Mouse (Mus musculus) lung, embryonic 15.5 days (tissue): ENCODE results near the gene Hist1h2bf. TPM values are rescaled to one million over a fixed set of nuclear protein-coding genes. Genes with fewer than 3 reads are reported as not detected.
"Not testable (repeated sequence)": the region's sequence is repeated elsewhere in the genome, so short reads cannot be mapped to it uniquely, and the experiment has no call there.

Source experiments
- ATAC-seq: fragments of 200-750 bp; cut with Nextera tagmentation; 2 replicates; pipeline ENCODE4 v1.8.0; 2017; ENCODE audit warnings: moderate number of reproducible peaks, borderline replicate concordance; ENCODE audit not compliant: low FRiP score, low TSS enrichment; ENCODE audit errors: extremely low read depth
- H3K27ac ChIP-seq: fragments of 300-500 bp; sonication (generic); 2 replicates; pipeline ENCODE4 v1.5.1; 2015; ENCODE audit warnings: moderate library complexity, mild to moderate bottlenecking, inconsistent platforms
- H3K27me3 ChIP-seq: fragments of 300-500 bp; sonication (generic); 2 replicates; pipeline ENCODE4 v1.6.1; 2015; ENCODE audit warnings: inconsistent platforms
- H3K36me3 ChIP-seq: fragments of 300-500 bp; sonication (generic); 2 replicates; pipeline ENCODE4 v1.6.1; 2015; ENCODE audit warnings: inconsistent platforms
- H3K4me1 ChIP-seq: fragments of 300-500 bp; sonication (generic); 2 replicates; pipeline ENCODE4 v1.6.1; 2015; ENCODE audit warnings: inconsistent platforms
- H3K4me2 ChIP-seq: fragments of 300-500 bp; sonication (generic); 2 replicates; pipeline ENCODE4 v1.6.1; 2015; ENCODE audit warnings: inconsistent platforms, mild to moderate bottlenecking, moderate library complexity
- H3K4me3 ChIP-seq: fragments of 300-500 bp; sonication (generic); 2 replicates; pipeline ENCODE4 v1.5.1; 2015; ENCODE audit warnings: mild to moderate bottlenecking, inconsistent platforms
- H3K9ac ChIP-seq: fragments of 300-500 bp; sonication (generic); 2 replicates; pipeline ENCODE4 v1.6.1; 2015; ENCODE audit warnings: inconsistent platforms
- H3K9me3 ChIP-seq: fragments of 300-500 bp; sonication (generic); 2 replicates; pipeline ENCODE4 v1.6.1; 2016; ENCODE audit warnings: inconsistent platforms
- WGBS: fragments of 180-500 bp; shearing (Covaris S2); methylation state at CpG from one replicate; pipeline ENCODE4 v1.1.7; 2015; 5-methylcytosine and 5-hydroxymethylcytosine counted together
- polyA plus RNA-seq: library from polyadenylated mRNA; unstranded; fragments of >200 nt; fragmentation: Nextera tagmentation; extraction: Ambion mirVana; gene quantifications from 2 replicates; pipeline ENCODE4 v1.2.1, GENCODE M21; 2015

The Hist1h2bf gene
- polyA plus RNA-seq, 1 experiment from 2014 or later: 10.1 TPM

- ATAC-seq: peak; percentile 91
- WGBS: under 1% methylated on average over 33 of the region's 36 CpGs
Measured at GRCm38 (mm10) chr13:23585442-23586098, 11.6 kb upstream of the Hist1h2bf start.

GRCm38 (mm10) chr13:23585029-23585441 is 11.0 kb upstream of the Hist1h2bf start:
- ATAC-seq: no peak

More at GRCm38 (mm10) chr13:23585442-23586098, 11.6 kb upstream of the Hist1h2bf start:
- Histone ChIP-seq H3K27ac (peak overlapping the region; percentile 98), H3K9ac (peak overlapping the region; percentile 68), H3K4me1 (peaks cover 34% of the 10 kb centered on the region), H3K4me3 (peak overlapping the region; percentile 48), H3K4me2 (peak overlapping the region; percentile 72)
- H3K36me3 ChIP-seq, H3K27me3 ChIP-seq, H3K9me3 ChIP-seq: not testable (repeated sequence)

GRCm38 (mm10) chr13:23584331-23584730 is 10.3 kb upstream of the Hist1h2bf start:
- Histone ChIP-seq H3K4me2 (peak overlapping the region; percentile 72), H3K9ac (peak overlapping the region; percentile 68), H3K36me3 (no peaks in the 10 kb centered on the region), H3K27ac (peak overlapping the region; percentile 98), H3K9me3 (no peaks in the 10 kb centered on the region), H3K4me1 (peaks cover 40% of the 10 kb centered on the region), H3K4me3 (peak overlapping the region; percentile 48), H3K27me3 (no peaks in the 10 kb centered on the region)
- no peak for ATAC-seq

More at GRCm38 (mm10) chr13:23585029-23585441, 11.0 kb upstream of the Hist1h2bf start:
- H3K4me2 ChIP-seq: peak overlapping the region; percentile 72
- under 1% methylated on average over 21 of the region's 21 CpGs for WGBS
- H3K4me1 ChIP-seq: peaks cover 40% of the 10 kb centered on the region
- H3K27me3 ChIP-seq: no peaks in the 10 kb centered on the region
- no peaks in the 10 kb centered on the region for H3K9me3 ChIP-seq
- peak overlapping the region; percentile 98 for H3K27ac ChIP-seq
- H3K36me3 ChIP-seq: no peaks in the 10 kb centered on the region
- H3K4me3 ChIP-seq: peak overlapping the region; percentile 48
- peak overlapping the region; percentile 68 for H3K9ac ChIP-seq

GRCm38 (mm10) chr13:23583387-23584068 is 9.5 kb upstream of the Hist1h2bf start:
- H3K4me3 ChIP-seq: no peak overlapping the region
- H3K27me3 ChIP-seq: no peaks in the 10 kb centered on the region
- H3K27ac ChIP-seq: peak overlapping the region; percentile 98
- ATAC-seq: no peak
- H3K9ac ChIP-seq: no peak overlapping the region
- H3K4me1 ChIP-seq: peaks cover 40% of the 10 kb centered on the region
- H3K9me3 ChIP-seq: no peaks in the 10 kb centered on the region
- no peak overlapping the region; the same call in 1 of the 2 replicates for H3K4me2 ChIP-seq
- no peaks in the 10 kb centered on the region for H3K36me3 ChIP-seq

- H3K9me3 ChIP-seq: no peaks in the 10 kb centered on the region
- peak overlapping the region; percentile 77 for H3K4me2 ChIP-seq
- no peak for ATAC-seq
- no peaks in the 10 kb centered on the region for H3K27me3 ChIP-seq
- peak overlapping the region; percentile 53 for H3K4me3 ChIP-seq
- peak overlapping the region; percentile 98 for H3K27ac ChIP-seq
- peak overlapping the region; percentile 67 for H3K9ac ChIP-seq
- WGBS: 7% methylated on average over 6 of the region's 6 CpGs
- peaks cover 40% of the 10 kb centered on the region for H3K4me1 ChIP-seq
- H3K36me3 ChIP-seq: no peaks in the 10 kb centered on the region
Measured at GRCm38 (mm10) chr13:23582219-23583056, 8.4 kb upstream of the Hist1h2bf start.

- ATAC-seq: peak; percentile 90
- H3K27ac ChIP-seq: peak within 1 kb of the TSS; percentile 98
- peak within 1 kb of the TSS; percentile 67 for H3K9ac ChIP-seq
- H3K4me1 ChIP-seq: peaks cover 41% of the 10 kb centered on the region
- H3K4me2 ChIP-seq: peak within 1 kb of the TSS; percentile 77
- no peaks in the 10 kb centered on the region for H3K27me3 ChIP-seq
- no peaks in the 10 kb centered on the region for H3K9me3 ChIP-seq
- WGBS: under 1% methylated on average over 43 of the region's 43 CpGs
- H3K4me3 ChIP-seq: peak within 1 kb of the TSS; percentile 53
- no peaks in the 10 kb centered on the region for H3K36me3 ChIP-seq
Measured at GRCm38 (mm10) chr13:23581408-23582218, 7.6 kb upstream of the Hist1h2bf start, which contains the start of gene Hist1h4d. Gene Hist1h4d (plus strand): TSS chr13:23581598.

- Histone ChIP-seq H3K4me1 (peaks cover 27% of the 10 kb centered on the region; the same call in 1 of the 2 replicates), H3K36me3 (no peaks in the 10 kb centered on the region), H3K9me3 (no peaks in the 10 kb centered on the region), H3K27me3 (no peaks in the 10 kb centered on the region), H3K27ac (no peak overlapping the region), H3K9ac (no peak overlapping the region), H3K4me2 (no peak overlapping the region), H3K4me3 (no peak overlapping the region)
- WGBS: 79% methylated on average over 1 of the region's 1 CpGs
- ATAC-seq: no peak
Measured at GRCm38 (mm10) chr13:23577835-23578234, 3.8 kb upstream of the Hist1h2bf start.

- Histone ChIP-seq H3K9ac (peak overlapping the region; percentile 68), H3K4me1 (peaks cover 24% of the 10 kb centered on the region; the same call in 1 of the 2 replicates), H3K4me3 (peak overlapping the region; percentile 47), H3K4me2 (peak overlapping the region; percentile 54), H3K9me3 (no peaks in the 10 kb centered on the region), H3K27me3 (no peaks in the 10 kb centered on the region), H3K36me3 (no peaks in the 10 kb centered on the region), H3K27ac (peak overlapping the region; percentile 92)
- ATAC-seq: no peak
- WGBS: 23% methylated on average over 6 of the region's 6 CpGs
Measured at GRCm38 (mm10) chr13:23576906-23577639, 3.1 kb upstream of the Hist1h2bf start.

- peak overlapping the region; percentile 54 for H3K4me2 ChIP-seq
- H3K27me3 ChIP-seq: no peaks in the 10 kb centered on the region
- ATAC-seq: no peak
- H3K9me3 ChIP-seq: no peaks in the 10 kb centered on the region
- H3K27ac ChIP-seq: peak overlapping the region; percentile 92
- no peaks in the 10 kb centered on the region for H3K36me3 ChIP-seq
- peak overlapping the region; percentile 47 for H3K4me3 ChIP-seq
- WGBS: 3% methylated on average over 7 of the region's 7 CpGs
- H3K9ac ChIP-seq: peak overlapping the region; percentile 68
- peaks cover 21% of the 10 kb centered on the region; the same call in 1 of the 2 replicates for H3K4me1 ChIP-seq
Measured at GRCm38 (mm10) chr13:23576351-23576881, 2.4 kb upstream of the Hist1h2bf start.

GRCm38 (mm10) chr13:23575864-23576313 is 1.9 kb upstream of the Hist1h2bf start:
- 3% methylated on average over 8 of the region's 40 CpGs for WGBS
- Histone ChIP-seq H3K4me1 (peaks cover 19% of the 10 kb centered on the region; the same call in 1 of the 2 replicates), H3K4me2 (peak overlapping the region; percentile 54), H3K9ac (peak overlapping the region; percentile 68), H3K4me3 (peak overlapping the region; percentile 47), H3K27ac (peak overlapping the region; percentile 92)
- H3K9me3 ChIP-seq, H3K36me3 ChIP-seq, H3K27me3 ChIP-seq, ATAC-seq: not testable (repeated sequence)
